Mouse (Mus musculus) cortical plate, adult 2 months (tissue): ENCODE measurements at regions not wholly inside any gene's neighbourhood (a gene's known extent, or its start where the extent isn't known, plus 50 kb on each side); places are given as distances from the start of the nearest gene placed in this dataset.
A peak's percentile ranks its signal among the peaks of the same experiment; 100 is the strongest.

Experiments
- H3K27ac ChIP-seq: fragments of 200-500 bp; 2 replicates; pipeline ENCODE4 v1.5.1; 2012; ENCODE audit warnings: low read length, control low read depth, inconsistent platforms; ENCODE audit not compliant: insufficient read depth
- H3K4me1 ChIP-seq: fragments of 200-500 bp; 2 replicates; pipeline ENCODE4 v1.6.1; 2011; ENCODE audit warnings: low read length; ENCODE audit not compliant: control insufficient read depth, insufficient read depth
- H3K4me3 ChIP-seq: fragments of 200-500 bp; 2 replicates; pipeline ENCODE4 v1.5.1; 2011; ENCODE audit warnings: mild to moderate bottlenecking, low read length, control low read depth; ENCODE audit not compliant: insufficient read depth
- CTCF ChIP-seq: fragments of 200-500 bp; IDR thresholded peaks from 2 replicates; pipeline ENCODE4 v1.5.1; 2011; ENCODE audit warnings: mild to moderate bottlenecking, control low read depth, low read length; ENCODE audit not compliant: insufficient read depth; ENCODE audit errors: extremely low read depth
- POLR2A ChIP-seq: fragments of 200-500 bp; IDR thresholded peaks from 2 replicates; pipeline ENCODE4 v1.6.1; 2011; ENCODE audit warnings: mild to moderate bottlenecking, low read length, control low read depth; ENCODE audit not compliant: insufficient read depth; ENCODE audit errors: extremely low read depth

GRCm38 (mm10) chr12:112369581-112370371 lies 119.5 kb upstream of the A530016L24Rik start:
- H3K4me1 ChIP-seq: no peaks in the 10 kb centered on the region
- H3K4me3 ChIP-seq: no peak overlapping the region
- no peak overlapping the region for H3K27ac ChIP-seq
- TF ChIP-seq CTCF: no peak

DNA sequence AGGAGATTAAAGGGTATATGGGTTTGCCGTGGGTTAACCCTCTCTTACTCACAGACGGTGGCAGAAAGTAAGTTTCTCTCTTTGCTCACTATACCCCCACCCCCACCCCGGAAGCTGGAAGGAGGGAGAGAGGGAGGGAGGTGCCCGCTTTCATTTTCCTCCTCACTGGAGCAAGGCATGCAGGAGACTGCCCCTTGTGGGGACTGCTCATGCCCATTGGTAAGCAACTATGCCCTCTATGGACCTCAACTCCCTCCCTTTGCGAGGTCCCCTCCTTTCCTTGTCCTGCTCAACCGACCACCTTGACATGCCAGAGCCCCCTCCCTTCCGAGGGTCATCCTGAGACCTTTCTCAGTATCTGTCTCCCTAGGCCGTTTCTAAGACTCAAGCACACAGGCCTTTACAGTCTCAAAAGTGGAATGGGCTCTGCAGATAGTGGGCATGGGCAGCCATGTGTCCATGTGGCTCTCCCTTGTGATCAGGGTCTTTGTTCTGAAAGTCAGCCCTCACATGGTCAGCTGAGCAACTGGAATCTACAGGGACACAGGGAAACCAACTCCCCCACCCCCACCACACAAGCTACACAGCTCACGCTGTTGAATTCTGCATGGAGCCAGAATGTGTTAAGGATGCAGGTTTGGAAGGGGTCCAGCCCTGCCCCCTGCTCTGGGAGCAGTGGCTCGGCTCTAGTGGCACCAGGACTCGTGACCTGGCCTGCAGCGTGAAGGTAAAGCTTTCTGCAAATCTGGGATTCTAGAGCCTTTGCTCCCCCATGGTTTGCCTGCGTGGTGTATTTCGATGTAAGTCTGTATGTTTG lies 116.8 kb upstream of the A530016L24Rik start:
- no peak overlapping the region for H3K4me3 ChIP-seq
- TF ChIP-seq CTCF: 0 out of 2 replicates have a peak, but pooled peaks have one; percentile 1
- TF ChIP-seq POLR2A: no peak
- no peaks in the 10 kb centered on the region; the same call in 1 of the 2 replicates for H3K4me1 ChIP-seq
- H3K27ac ChIP-seq: no peak overlapping the region

DNA sequence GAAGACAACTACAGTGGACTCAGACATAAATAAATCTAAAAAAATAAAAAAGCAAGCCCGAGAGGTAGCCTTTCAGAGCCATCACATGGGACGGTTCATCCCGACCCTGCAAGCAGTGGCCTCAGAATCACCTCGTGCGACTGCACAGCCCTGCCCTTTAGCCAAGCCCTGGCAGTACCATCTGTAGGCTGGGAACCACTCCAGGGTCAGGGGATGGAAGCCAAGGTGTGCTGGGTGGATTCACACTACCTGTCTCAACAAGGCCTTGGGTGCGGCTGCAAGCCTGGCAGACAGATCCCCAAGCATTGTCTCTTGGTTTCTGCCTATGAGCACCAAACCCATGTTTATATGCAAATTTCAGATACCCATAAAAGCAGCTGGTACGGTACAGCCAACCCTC lies 115.3 kb upstream of the A530016L24Rik start:
- H3K4me3 ChIP-seq: no peak overlapping the region
- TF ChIP-seq CTCF (no peak), POLR2A (no peak)

GRCm38 (mm10) chr12:112376236-112376635 lies 113.0 kb upstream of the A530016L24Rik start:
- Histone ChIP-seq H3K27ac (no peak overlapping the region), H3K4me3 (no peak overlapping the region), H3K4me1 (no peaks in the 10 kb centered on the region; the same call in 1 of the 2 replicates)
- TF ChIP-seq POLR2A (no peak), CTCF (no peak)

More for the DNA sequence above, 115.3 kb upstream of the A530016L24Rik start:
- H3K27ac ChIP-seq: no peak overlapping the region
- no peaks in the 10 kb centered on the region; the same call in 1 of the 2 replicates for H3K4me1 ChIP-seq

- TF ChIP-seq CTCF: no peak
- TF ChIP-seq POLR2A: no peak
- H3K4me1 ChIP-seq: no peaks in the 10 kb centered on the region; the same call in 1 of the 2 replicates
- H3K4me3 ChIP-seq: no peak overlapping the region
- no peak overlapping the region for H3K27ac ChIP-seq
These were observed 112.5 kb upstream of the A530016L24Rik start for GRCm38 (mm10) chr12:112376701-112377100.

GRCm38 (mm10) chr12:112378482-112379243 lies 110.6 kb upstream of the A530016L24Rik start:
- Histone ChIP-seq H3K27ac (no peak overlapping the region), H3K4me3 (no peak overlapping the region), H3K4me1 (no peaks in the 10 kb centered on the region; the same call in 1 of the 2 replicates)
- no peak for TF ChIP-seq POLR2A
- TF ChIP-seq CTCF: no peak

DNA sequence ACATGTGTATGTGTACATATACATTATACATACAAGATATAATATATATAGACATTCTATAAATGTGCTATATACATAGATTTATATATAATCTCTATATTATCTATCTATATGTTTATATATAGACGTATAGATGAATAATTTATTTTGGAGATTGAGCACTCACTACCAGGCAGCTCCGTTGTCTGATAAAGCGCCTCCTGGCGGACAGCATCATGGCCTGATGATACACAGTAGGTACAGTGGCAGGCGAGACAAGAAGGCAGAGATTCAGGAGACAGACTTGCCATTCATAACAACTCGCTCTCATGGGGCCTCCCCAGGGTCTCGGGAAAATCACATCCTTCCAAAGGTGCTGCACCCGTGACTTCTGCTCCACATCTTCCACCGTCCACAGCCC lies 101.4 kb upstream of the A530016L24Rik start:
- no peaks in the 10 kb centered on the region for H3K4me1 ChIP-seq
- TF ChIP-seq CTCF: 0 out of 2 replicates have a peak, but pooled peaks have one; percentile 3
- no peak for TF ChIP-seq POLR2A
- H3K4me3 ChIP-seq: no peak overlapping the region
- H3K27ac ChIP-seq: no peak overlapping the region

- no peak overlapping the region for H3K4me3 ChIP-seq
- no peak overlapping the region for H3K27ac ChIP-seq
- TF ChIP-seq CTCF: no peak
- TF ChIP-seq POLR2A: no peak
- no peaks in the 10 kb centered on the region for H3K4me1 ChIP-seq
These were observed 93.3 kb upstream of the A530016L24Rik start for GRCm38 (mm10) chr12:112395909-112396308.

- Histone ChIP-seq H3K4me1 (no peaks in the 10 kb centered on the region), H3K4me3 (no peak overlapping the region), H3K27ac (no peak overlapping the region)
- TF ChIP-seq POLR2A: no peak
- TF ChIP-seq CTCF: no peak
These were observed 85.5 kb upstream of the A530016L24Rik start for GRCm38 (mm10) chr12:112403688-112404240.
